Mouse (Mus musculus): ENCODE results near the gene Nkx1-2.
A peak's percentile ranks its signal among the peaks of the same experiment; 100 is the strongest.

Gene Nkx1-2

DNA sequence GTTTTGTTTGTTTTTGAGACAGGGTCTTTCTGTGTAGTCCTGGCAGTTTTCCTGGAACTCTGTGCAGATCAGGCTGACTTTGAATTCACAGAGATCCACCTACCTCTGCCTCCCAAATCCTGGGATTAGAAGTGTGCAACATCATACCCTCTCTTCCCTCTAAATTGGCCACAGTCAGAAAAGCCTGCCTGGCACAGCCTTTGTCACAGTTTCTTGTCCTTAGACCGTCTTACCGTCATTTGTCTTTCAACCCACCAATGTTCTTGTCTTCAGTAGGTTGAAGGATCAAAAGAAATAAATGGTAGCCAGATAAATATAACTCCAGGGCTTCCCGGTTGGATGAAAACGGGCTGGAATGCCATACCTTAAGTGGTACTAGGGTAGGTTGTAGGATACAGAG is 5.3 kb upstream of the Nkx1-2 start:
- no peak for DNase-seq (ENCODE audit: low spot score)

GRCm38 (mm10) chr7:132600926-132601325 is 1.5 kb upstream of the Nkx1-2 start:
- DNase-seq (ENCODE audit: low spot score) = no peak

DNA sequence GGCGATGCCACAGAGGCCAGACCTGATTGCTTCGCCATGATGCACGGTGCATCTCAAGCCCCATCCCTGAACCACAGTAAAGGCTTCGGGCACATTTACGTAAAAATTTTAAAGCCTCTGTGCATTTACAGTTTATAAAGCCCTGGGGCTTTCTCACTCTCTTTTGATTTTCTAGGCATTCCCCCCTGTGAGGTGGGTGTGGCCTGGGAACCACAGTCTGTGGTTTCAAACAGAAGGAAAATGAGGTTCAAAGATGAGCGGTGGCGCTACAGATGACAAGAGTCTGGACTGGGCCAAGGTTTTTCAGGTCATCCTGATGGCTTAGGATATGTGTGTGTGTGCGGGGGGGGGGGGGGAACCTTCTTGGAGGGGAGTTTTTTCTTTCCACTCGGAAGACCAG is 589 bp upstream of the Nkx1-2 start:
- DNase-seq (ENCODE audit: low spot score) = no peak

DNA sequence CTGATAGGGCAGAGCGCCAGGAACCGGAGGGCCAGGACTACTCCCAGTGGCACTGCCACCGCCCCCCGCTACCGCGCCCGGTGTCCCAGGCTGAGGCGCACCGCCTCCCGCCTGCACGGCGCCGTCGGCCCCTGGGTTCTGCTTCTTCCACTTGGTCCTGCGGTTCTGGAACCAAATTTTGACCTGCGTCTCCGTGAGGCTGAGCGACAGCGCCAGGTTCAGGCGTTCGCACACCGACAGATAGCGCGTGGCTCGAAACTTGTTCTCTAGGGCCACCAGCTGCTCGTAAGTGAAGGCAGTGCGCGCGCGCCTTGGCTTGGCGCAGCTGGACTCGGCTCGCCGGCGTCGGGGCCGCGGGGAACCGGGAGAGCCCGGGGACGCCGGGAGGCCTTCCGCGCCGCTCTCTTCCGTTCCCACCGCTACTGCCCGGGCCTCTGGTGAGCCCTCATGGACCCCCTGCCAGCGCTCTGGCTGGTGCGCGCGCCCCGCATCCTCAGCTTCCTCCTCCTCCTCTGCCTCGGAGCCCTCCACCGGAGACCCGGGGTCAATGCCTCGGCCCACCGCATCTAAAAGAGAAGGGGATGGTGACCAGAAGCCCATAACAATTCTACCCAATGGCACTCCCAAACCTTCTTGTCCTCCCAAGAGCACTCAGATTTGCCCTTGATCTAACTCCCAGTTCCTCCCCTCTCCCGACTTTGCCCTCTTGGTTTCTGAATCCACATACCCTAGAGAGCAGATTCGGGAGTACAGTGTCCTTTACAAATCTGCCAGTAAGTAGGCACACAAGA is 2.0 kb downstream of the Nkx1-2 start:
- no peak for DNase-seq (ENCODE audit: low spot score)

DNA sequence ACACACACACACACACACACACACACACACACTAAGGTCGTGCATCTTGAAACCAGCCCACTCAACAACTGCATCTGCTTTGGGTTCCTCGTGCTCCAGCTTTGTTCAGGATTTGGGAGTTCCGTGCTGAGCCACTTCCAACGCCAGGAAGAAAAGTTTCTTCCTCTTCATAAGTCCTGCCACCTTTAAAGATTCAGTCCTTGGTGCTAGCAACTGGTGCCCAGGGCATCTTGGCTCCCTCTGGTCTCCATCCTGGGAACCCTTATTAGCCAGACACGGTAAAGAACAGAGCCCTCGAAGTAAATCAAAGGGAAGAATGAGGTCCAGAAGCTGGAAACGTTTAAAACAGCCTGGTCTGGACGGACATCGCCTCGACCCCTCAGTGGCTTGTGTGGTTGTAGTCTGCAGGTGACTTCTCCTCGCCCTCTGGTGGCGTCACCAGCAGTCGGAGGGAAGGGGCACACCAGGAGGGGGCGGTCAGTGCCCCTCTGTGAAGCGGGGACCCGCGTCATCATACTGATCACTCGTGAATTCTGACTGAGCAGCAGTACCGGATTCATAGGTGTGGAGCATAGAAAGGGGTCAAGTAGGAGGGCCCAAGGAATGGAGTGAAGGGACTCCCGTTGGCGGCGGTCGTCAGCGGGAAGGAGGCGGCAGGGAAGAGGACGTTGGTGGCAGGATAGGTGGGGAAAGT is 2.7 kb downstream of the Nkx1-2 start:
- DNase-seq (ENCODE audit: low spot score) = no peak

- DNase-seq (ENCODE audit: low spot score) = no peak
Observed at GRCm38 (mm10) chr7:132595787-132596186, 3.6 kb downstream of the Nkx1-2 start.

- no peak for DNase-seq (ENCODE audit: low spot score)
Observed at GRCm38 (mm10) chr7:132594325-132594724, 5.1 kb downstream of the Nkx1-2 start.

- no peak for DNase-seq (ENCODE audit: low spot score)
Observed at GRCm38 (mm10) chr7:132593762-132594161, 5.7 kb downstream of the Nkx1-2 start.

DNA sequence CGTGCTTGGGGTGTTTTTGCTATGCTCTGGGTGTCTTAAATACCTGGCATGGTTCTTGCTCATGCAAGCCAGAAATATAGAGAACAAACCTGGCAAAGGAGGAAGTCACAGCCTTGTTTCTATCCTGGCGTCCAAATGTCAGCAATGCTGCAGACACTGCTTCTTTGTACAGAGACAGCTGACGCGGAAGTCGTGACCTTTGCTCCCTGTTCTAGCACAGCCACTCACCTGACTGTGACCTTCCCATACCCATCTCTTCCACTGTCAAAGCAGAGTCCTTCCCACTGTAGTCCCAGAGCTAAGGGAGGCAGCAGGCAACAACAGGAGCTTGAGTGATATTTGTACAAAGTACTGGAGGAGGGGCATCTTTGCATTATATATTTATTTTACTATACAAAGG is 9.8 kb downstream of the Nkx1-2 start:
- no peak for DNase-seq (ENCODE audit: low spot score)

- no peak for DNase-seq (ENCODE audit: low spot score)
Observed at GRCm38 (mm10) chr7:132587167-132587566, 12.3 kb downstream of the Nkx1-2 start.

GRCm38 (mm10) chr7:132585695-132586491 is 13.5 kb downstream of the Nkx1-2 start:
- no peak for DNase-seq (ENCODE audit: low spot score)

DNA sequence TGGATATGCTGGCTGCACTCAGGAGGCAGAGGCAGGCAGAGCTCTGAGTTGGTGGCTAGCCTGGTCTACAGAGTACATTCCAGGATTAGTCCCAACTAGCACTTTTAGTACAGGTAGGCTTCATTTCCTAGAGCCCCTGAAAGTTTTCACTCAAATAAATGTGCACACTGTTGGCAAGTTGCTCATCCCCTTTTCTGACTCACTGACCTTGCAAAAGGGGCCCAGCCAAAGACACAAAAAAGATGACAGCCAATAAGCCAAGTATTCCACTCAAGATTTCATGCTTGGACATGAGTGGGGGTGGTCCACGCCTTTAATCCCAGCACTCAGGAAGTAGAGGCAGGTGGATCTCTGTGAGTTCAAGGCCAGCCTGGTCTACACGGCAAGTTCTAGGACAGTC is 18.0 kb downstream of the Nkx1-2 start:
- DNase-seq (ENCODE audit: low spot score) = no peak

GRCm38 (mm10) chr7:132580511-132580910 is 18.9 kb downstream of the Nkx1-2 start:
- DNase-seq (ENCODE audit: low spot score) = no peak

- DNase-seq (ENCODE audit: low spot score) = no peak
Observed at GRCm38 (mm10) chr7:132576891-132577290, 22.5 kb downstream of the Nkx1-2 start.

- peak; percentile 95 for DNase-seq (ENCODE audit: low spot score)
Observed at GRCm38 (mm10) chr7:132576116-132576650, 23.3 kb downstream of the Nkx1-2 start, which contains the start of gene Oat. Gene Oat, minus strand, starts transcription at chr7:132576398.

- DNase-seq (ENCODE audit: low spot score) = peak; percentile 82
Observed at GRCm38 (mm10) chr7:132575623-132576022, 23.8 kb downstream of the Nkx1-2 start.

DNA sequence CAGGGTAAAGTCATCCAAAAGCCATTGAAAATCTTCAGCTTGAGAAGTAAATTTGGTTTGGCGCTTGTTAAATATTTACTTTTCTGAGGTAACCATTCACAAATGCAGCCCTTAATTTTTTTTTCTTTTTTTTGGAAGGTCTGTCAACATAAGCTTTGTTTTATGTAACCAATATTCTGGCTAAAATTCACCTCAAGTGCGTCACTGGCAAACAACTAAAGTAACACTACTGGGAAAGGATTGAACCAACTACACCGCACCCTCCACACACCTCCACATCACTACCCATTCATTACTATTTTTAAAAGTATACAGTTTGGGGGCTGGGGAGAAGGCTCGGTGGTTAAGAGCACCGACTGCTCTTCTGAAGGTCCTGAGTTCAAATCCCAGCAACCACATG is 24.8 kb downstream of the Nkx1-2 start:
- no peak for DNase-seq (ENCODE audit: low spot score)

DNA sequence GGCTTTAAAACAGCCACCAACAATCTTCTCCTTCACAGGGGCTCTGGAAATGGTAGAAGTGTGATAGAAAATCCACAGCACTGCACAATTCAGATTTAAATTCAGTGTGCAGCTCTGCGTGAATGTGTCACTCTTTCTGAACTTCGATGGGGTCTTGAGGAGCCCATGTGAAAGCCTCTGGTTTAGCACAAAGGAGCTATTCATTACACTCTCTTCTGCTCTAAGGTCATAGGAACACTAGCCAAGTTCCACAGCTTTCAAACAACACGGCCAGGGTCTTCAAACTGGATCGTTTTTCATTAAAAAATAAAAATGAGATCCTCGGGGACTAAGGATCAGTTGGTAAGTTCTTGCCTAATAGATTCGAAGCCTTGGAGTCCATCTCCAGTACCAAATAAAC is 26.2 kb downstream of the Nkx1-2 start:
- no peak for DNase-seq (ENCODE audit: low spot score)

DNA sequence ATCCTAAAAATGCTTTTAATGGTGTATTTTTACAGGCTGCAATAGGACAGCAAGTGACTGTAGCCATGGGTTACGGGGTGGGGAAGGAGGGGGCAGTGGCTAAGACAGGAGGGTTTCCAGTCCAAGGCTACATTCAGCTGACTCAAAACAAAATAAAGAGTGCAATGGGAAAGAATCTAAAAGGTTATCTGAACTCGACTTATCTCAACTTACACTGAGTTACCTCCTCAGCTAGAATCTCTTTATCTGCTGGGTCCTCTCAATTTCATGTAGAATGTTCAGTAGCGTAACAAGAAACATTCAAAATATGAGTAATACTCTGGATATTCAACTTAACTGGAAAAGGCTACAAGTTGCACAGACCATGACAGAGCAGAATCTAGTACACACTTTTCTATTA is 26.7 kb downstream of the Nkx1-2 start:
- no peak for DNase-seq (ENCODE audit: low spot score)

DNA sequence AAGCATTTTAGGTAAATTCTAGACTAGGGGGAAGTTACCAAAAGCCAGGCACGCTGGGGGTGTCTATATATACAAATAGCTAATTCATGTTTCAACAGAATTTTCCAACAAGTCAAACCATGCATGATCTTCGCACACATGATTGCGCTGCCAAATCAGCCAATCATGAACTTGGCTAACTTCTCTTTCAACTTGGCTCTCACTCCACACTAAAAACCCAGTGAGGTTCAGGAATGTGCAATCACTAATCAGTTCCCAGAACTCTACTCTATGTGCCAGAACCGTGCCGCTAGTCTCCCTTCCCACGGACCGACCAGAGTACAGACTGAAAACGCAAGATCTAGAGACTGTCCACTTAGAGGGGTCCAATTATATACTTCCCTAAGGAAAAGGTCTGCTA is 28.0 kb downstream of the Nkx1-2 start:
- no peak for DNase-seq (ENCODE audit: low spot score)

DNA sequence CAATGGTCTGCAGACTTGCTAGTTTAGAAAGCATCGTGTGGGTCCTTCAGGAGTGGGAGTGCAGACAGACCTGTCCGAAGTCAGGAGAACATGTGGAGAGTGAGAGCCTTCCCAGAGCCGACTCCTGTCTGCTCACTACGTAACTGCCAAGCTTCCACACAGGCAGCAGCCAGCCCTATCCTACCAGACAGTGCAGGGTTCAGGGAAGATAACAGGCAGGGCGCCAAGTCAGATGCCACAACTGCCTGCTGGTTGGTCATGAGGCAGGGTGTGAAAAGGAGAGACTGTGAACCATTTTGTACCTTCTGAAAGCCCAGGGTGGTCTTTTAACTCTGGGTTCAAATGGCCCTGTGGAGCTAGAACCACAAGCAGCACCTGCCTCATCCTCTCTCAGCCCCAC is 29.4 kb downstream of the Nkx1-2 start:
- DNase-seq (ENCODE audit: low spot score) = no peak

GRCm38 (mm10) chr7:132568817-132569216 is 30.6 kb downstream of the Nkx1-2 start:
- no peak for DNase-seq (ENCODE audit: low spot score)

- no peak for DNase-seq (ENCODE audit: low spot score)
Observed at GRCm38 (mm10) chr7:132565831-132566230, 33.6 kb downstream of the Nkx1-2 start.

Measured in layer of hippocampus, adult 11-12 months (tissue).